Mouse (Mus musculus) CH12F3 (cell line): Measurements from ENCODE around the gene Dnajc3.

Experiments used
- in situ Hi-C: fragments of 300-500 bp; cut with MboI; formaldehyde crosslinking; loops from 2 replicates; pipeline ENCODE4 v1.14.3; 2020; ENCODE audit warnings: low sequenced_read_pairs

Dnajc3 gene

DNA sequence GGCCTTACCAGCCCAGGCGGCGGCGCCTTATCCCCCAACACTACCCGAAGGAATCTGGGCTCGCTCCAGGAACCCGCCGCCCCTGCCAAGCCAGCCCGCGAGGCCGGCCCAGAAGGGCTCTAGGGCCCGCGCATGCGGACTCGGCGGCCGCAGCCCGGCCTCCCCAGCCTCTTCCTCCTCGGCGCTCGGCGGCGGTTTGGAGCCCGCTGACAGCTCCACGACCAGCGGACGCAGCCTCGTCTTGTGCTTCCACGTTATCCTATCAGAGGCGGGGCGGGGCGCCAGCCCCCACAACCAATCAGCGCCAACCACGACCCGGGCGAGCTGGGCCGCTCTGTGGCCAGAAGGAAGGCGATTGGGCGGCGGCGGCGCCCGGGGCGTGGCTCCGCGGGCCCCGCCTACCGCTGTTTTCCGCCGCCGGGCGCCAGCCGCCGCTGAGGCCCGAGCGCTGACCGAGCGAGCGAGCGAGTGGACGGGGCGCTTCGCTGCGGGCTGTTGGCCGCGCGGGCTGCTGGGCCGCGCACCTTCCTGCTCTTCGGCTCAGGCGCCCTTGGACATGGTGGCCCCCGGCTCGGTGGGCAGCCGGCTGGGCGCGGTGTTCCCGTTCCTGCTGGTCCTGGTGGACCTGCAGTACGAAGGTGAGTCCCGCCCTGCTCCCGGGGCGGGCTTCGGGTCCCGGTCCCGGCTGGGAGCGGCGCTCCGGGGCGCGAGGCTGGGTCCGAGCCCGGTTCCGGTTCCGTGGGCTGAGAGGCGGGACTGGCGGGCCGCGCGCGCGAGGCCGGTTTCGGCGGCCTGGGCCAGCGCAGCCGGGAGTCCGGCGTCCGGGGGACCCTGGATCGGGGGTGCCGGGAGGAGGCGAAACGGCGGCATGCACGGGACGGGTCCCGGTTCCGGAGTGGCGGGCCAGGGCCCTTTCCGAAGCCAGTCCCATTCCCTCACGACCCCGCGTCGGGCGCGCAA is at the start of gene Dnajc3:
Gene Dnajc3 (plus strand): TSS at position 444 of the 960 bp plus-strand sequence.
- in situ Hi-C loops, result no loop called here

DNA sequence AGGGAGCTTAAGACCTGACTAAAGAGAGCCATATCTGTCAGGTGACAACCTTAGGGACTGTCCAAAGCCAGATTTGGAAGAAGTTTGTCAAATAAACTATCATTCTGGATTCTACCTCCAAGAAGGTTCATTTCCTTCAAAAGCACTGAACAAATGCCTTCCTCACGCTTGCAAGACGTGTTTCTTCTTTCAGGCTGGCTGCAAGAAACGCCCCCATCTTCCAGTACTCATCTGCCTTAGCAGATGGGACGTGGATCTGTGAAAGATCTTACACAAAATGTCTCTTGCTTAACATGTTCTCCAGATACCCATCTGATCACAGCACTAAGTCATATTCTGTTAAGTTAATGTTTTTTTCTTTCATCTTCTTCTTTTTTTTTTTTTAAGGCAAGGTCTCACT is 47.7 kb upstream of the Dnajc3 start:
- in situ Hi-C loops, result no loop called here

DNA sequence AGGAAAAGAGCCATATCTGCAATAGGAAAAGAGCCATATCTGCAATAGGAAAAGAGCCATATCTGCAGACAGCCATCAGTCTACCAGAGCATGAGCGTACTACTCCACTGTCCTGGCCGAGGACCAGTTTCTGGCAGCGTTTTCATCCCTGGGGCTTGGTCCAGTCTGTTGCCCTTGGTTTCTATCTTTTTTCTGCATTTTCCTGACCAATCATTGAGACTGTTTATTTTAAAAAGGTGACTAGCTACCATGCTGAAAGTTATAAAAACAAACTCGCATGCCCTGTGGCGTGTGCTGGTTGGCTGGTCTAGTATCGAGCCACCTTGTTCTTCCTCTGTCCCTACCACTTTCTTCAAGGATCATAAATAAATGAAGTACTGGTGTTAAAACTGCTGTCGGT is 42.5 kb upstream of the Dnajc3 start:
- in situ Hi-C loops, result no loop called here

DNA sequence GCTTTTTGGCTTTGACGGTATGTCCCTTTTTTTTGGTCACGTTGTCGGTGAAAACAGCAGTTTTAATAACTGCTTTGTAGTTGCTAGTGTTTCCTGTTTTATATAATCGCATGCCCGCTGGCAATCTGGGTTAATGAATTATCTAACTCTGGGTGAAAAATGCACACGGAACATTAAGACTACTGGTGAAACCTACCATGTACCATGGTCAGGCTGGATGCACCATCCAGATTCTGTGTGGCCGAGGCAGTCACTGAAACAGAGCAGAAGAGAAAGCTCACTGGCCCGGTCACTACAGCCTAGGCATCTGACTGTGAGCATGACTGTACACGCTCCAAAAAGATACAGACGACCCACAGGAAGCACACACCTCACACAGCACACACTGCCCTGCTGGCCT is 42.1 kb upstream of the Dnajc3 start:
- in situ Hi-C loops, result no loop called here

DNA sequence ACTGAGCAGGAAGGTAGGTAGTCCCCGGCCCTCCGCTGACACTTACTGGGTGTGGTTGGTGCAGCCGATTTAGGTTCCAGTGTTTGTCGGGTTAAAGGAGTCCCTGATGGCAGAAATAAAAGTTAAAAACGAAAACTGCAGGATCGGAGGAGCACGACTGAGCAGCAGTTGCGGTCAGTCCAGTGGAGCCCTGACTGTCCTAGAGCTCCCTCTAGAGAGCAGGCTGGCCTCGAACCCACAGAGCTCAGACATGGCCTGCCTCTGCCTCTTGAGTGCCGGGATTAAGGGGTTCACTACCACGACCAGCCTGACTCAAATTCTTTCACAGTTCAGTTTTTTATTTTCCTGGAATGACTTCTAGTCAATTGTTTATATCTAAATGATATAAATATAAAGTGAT is 37.8 kb upstream of the Dnajc3 start:
- in situ Hi-C loops, result no loop called here

DNA sequence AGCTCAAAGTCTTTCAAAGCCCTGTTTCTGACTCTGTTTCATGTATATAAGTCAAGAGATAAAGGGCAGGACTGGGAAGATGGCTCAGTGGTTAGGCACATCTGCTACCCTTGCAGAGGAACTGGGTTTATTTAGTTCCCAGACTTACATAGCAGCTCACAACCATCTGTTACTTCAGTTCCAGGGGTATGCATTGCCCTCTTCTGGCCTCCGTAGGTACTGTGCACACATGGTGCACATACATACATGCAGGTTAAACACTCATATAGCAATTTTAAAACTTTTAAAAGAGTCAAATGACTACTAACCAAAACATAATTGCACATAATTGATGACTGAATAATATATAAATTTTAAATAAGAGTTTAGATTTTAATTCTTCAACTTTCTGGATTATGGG is 36.9 kb upstream of the Dnajc3 start:
- in situ Hi-C loops, result no loop called here

DNA sequence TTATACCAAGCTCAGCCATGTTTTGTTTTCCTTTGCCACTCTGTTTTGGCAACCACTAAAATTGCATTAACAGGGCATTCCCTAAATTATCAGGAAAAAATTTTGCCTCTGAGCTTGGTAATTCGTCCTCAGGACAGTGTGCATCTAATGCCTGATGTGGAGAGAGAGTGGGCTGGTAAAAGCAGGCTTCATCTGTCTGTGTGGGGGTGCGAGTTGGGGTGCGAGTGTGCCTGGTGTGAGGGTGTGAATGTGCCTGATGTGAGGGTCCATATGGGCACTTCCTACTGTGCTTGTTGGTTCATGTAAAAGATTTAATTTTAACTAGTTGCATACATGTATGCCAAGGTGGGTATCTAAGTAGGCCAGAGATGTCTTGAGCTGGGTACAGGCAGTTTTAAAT is 34.4 kb upstream of the Dnajc3 start:
- in situ Hi-C loops, result no loop called here

DNA sequence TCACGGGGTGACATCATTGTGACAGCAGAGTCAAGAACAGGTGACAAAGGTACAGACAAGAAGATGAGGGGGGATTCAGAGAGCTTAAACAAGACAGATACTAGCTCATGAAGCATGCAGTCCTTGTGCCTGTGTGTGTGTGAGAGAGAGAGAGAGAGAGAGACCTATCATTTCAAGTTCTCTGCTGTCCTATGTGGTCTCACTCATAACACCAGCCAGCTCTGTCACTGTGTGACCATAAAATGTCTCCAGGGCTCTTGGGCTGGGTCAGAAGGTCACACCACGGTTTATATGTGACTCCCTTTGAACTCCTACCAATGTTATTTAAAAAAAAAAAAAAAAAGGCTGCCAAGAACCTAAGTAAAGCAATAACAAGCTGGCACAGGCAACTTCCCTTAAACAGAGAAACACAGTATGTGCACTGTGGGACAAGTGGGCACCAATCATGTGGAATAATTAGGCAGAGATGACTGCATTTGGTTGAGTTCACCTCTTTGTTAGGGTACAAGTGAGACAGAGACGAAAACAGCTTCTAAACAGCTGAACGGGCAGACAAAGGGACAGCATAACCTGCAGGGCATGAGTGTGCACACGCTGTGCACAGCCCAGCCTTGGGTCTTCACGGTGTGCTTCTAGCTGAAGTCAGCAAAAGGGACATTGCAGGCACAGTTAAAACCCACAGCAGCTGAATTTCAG is 33.8 kb upstream of the Dnajc3 start:
- in situ Hi-C loops, result no loop called here

DNA sequence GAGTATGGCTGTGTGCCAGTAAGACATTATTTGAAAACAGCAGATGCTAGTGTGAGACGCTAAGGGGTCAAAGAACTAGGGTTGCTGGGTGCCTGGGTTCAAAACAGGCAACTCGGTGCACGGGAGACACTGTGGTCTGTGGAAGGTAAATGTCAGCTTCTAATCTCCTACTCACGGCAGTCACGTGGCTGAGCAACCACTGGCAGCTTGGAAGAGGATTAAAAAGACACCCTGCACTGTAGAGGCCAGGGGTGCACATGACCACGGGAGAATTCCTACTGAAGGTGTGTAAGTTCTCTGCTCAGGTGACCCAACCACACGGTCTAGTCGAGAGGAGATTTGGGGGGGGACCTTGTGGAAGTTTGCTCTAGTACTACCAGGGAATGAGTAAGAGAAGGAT is 30.2 kb upstream of the Dnajc3 start:
- in situ Hi-C loops, result no loop called here

DNA sequence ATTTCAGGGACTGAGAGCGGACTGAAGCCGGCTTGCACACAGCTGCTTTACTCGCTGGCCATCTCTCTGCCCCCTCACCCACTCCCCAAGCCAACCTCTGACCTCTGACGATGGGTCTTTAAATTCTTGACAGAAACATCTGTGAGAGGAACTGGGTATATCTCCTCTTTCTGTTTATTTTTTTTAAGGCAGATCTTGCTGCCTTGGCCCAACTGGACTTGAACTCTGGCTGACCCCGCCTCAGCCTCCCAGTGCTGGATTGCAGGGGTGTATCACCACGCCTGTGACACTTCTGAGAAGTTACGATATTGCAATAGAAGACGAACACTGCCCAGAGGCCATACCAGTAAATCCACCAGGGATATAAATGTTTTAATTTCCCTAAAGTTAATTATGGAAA is 27.9 kb upstream of the Dnajc3 start:
- in situ Hi-C loops, result no loop called here

DNA sequence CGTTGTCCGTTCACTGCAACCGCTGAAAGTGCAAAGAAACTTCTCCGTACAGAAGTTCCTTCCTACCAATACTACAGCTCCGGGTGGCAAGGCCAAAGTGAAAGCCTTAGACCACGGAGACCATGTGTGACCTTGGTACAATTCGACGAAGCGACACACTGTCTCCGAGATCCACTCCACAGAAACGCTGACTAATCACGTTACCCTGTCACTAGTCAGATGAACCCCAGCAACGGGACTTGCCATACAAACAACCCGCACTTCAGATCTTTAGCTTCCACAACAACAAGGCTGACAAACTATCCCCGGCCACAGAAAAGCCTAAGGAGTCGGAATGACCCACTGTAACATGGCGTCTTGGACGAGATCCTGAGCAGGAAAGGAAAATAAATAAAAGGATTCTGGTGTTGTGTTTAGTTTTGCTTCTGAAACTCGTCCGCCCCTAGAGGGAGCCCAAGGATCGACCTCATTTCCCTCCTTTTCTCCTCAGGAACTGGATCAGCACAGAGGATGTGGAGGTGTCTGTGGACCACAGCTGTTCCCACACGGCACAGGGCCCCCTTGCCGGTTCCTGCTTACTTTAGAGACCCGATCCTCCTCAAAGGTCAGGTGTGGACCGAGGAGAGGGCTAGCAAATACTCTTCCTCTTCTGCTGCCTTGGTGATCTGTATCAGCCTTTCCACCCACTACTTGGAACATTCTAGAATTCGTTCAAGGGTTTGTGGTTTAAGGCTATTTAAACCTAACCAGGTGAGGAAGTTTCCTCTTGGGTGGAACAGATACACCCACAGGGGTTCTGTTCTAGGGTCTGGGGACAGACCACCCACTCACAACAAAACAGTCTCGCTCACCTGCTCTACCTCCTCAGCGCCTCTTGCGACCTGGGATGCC is 27.2 kb upstream of the Dnajc3 start:
- in situ Hi-C loops, result no loop called here

DNA sequence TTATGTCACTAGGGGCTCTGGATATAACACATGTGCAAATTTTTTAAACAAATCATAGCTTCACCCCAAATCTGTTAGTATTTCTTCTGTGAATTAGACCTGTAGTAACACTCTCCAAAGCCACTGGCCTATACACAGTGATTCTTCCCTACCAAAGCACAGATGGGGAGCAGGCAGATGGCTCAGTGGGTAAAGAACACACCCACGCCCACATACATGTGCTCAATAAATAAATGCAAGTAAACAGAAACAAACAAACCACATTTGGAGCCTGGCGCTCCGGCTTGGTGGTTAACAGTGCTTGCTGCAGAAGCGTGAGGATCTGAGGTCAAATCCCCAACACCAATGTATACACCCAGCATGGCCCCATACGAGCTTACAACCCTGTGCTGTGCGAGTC is 26.3 kb upstream of the Dnajc3 start:
- in situ Hi-C loops, result no loop called here

DNA sequence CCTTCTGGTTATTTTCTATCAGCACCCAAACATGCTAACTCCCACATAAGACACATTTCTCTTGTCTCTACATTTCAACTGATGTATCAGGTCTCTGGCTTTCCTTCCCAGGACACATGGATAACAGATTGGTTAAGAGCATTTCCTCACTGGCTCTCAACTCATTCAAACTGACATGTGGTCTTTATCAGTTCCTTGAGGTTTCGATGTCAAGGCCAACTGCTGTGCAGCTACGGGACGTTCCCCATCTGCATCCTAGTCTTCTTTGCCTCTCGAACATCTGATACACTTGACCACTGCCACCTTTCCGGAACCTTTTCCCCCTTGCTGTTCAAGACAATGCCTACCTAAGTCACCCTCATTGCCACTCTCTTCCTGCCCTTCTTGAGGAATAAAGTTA is 24.1 kb upstream of the Dnajc3 start:
- in situ Hi-C loops, result no loop called here

DNA sequence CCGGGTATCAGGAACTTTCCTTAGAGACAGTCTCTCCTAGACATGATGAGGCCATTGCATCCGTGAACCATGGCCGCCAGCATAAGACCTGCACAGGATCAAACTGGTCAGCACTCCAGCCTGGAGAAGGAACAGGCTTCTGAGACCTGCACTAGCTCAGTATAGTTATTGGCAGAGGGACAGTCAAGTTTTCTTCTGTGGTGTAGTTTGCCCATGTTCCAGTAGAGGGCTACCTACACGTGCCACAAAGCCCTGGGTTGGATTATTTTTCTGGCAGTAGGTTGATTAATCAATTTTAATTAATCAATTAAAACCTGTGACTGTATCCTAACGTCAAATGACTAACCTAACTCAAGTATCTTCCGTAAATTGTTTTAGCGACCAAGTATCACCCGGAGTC is 18.8 kb upstream of the Dnajc3 start:
- in situ Hi-C loops, result no loop called here

DNA sequence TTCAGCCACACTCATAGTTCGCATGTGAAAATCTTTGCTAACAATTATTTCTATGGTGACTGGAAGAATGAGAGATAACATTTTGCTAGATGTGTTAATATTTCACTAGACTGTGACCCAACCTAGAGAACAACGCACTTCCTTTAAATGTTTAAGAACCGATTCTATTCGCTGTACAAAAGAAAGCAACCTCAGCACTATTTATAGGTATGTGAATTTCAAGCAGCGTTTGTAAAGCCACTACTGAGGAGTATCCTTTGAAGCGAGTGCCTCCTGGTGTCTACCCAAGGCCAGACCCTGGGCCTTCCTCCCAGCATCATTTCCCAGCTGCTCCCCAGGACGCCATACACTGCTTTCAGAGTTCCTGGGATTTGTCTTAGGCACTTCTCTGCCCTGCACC is 17.1 kb upstream of the Dnajc3 start:
- in situ Hi-C loops, result no loop called here

DNA sequence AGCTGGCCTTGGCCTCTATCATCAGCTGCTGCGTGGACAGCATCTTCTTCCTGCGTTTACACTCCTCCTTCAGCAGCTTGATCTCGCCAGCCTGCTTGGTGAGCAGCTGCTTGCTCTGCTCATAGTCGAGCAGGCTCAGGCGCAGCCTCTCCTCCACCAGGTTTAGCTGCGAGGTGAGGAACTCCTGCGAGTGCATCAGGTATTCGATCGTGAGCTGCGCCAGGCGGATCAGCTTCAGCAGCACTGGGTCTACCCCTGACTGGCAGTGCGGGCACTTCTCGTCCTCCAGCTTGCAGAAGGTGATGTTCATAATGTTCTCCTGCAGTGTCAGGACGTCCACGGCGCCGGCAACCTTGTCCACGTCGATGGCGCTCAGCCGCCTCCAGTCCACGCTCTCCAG is 15.5 kb upstream of the Dnajc3 start:
- in situ Hi-C loops, result no loop called here

DNA sequence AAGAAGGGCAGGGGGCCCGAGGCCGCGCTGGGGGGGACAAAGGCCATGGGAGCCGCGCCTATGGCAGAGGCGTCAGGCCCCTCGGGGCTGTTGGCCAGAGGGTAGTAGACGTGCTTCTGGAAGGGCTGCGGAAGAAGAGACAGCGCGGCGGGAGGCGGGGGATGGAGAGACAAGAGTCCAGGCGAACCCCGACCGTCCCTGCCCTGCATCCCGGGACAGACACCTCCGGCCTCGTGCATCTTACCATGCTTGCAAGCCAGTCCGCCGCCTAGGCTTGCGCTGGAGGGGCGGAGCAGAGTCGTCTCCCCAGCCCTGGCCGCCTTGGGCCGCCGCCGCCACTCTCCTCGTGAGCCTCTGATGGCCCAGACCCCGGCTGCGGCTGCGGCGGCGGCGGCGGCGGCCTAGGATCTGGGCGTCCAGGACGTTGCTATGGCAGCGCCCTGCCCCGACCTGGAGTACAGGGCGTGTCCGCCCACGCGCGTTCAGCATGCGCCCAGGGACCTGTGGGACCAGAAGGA is 15.1 kb upstream of the Dnajc3 start:
- in situ Hi-C loops, result no loop called here

DNA sequence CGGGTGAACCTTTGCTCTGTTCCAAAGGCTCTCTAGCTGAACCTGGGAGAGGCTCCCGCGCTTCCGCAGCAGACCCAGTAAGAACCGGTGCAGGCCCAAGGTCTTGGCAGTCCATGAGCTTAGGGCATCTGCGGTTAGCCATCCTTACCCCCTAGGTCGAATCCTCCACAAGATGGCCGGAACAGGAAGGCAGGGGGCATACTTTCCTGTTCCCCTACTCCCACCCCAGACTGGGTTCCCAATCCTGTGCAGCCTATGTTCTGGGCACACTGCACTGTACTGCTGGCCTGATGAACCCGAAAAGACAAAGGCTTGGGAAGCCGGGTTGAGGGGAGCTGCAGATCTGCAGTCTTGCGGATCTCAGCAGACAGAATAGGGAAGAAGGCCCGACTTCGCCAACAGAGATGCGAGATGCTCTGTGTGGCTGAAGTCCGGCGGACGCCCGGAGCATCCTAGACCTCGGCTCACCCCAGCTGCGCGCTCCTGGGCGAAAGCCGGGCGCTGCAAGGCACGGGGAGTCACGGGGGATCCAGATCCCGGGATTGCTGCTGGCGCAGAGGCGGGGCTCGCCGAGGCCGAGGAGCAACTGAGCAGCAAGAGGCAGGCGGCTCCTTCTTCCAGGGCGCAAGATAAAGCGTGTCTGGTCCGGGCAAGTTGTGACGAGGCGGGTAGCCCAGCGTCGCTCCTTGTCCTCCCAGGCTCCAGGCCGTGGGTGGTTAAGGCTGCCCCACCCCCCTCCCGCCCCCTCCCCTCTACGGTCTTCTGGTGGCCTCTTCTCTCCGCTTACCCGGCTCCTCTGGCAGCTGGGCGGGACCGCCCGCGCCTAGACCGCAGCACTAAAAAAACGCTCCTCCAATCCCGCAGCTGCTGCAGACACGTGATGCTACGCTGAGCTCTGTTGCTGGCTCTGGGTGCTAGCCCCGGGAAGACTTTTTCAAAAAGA is 12.8 kb upstream of the Dnajc3 start, which contains the start of gene Dzip1:
Gene Dzip1 (minus strand): TSS at position 788 of the 943 bp plus-strand sequence.
- in situ Hi-C loops, result no loop called here

DNA sequence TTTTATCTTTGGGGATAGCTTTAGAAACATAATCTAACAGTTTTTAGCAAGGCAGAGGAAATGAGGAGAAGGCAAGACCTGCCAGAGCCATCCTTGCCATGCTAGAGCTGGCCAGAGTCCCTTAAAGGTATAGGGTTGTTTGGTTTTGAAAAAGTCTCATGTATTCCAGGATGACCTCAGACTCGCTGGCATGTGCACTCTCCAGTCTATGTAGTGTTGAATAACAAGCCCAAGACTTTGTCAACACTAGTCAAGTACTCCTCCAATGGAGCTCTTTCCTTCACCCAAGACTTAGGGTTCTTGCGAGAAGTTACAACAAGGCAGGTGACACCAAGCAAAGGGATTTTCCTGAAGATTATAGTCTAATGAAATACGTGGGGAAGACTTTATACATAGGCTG is 9.2 kb upstream of the Dnajc3 start:
- in situ Hi-C loops, result no loop called here

DNA sequence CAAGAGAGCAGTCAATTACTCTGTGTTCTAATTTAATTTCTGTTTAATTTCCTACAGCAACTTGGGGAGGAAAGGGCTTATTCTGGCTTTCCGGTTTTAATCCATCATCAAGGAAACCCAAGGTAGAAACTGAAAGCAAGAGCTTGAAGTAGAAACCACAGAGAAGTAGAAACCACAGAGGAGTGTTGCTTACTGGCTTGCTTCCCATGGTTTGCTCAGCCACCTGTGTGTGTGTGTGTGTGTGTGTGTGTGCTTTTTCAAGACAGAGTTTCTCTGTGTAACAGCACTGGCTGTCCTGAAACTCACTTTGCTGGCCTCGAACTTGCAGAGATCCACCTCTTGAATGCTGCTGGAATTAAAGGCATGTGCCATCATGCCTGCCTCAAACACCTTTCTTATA is 8.0 kb upstream of the Dnajc3 start:
- in situ Hi-C loops, result no loop called here
